Mouse (Mus musculus) urinary bladder, postnatal 36 days (tissue): ENCODE measurements at regions not wholly inside any gene's neighbourhood (a gene's known extent, or its start where the extent isn't known, plus 50 kb on each side); places are given as distances from the start of the nearest gene placed in this dataset.
A peak's percentile ranks its signal among the peaks of the same experiment; 100 is the strongest.
"Not testable (repeated sequence)": the region's sequence is repeated elsewhere in the genome, so short reads cannot be mapped to it uniquely, and the experiment has no call there.

Source experiments
- DNase-seq, 2 experiments: peaks; one replicate each; pipeline ENCODE4 v3.0.0; 2022; ENCODE audit warnings: low spot score in 2 of 2, mixed read lengths in 1 of 2

- DNase-seq: no peak
Observed at GRCm38 (mm10) chr1:95397188-95397587, 83.8 kb downstream of the Fam174a start.

GRCm38 (mm10) chr1:95399764-95400163, 86.3 kb downstream of the Fam174a start:
- peak in 1 of 2 experiments; percentile 20 for DNase-seq

- DNase-seq: no peak
Observed at GRCm38 (mm10) chr1:95422253-95422652, 108.8 kb downstream of the Fam174a start.

GRCm38 (mm10) chr1:95425420-95425819, 112.0 kb downstream of the Fam174a start:
- DNase-seq: no peak

- DNase-seq: no peak
Observed at GRCm38 (mm10) chr1:95437155-95437554, 123.7 kb downstream of the Fam174a start.

GRCm38 (mm10) chr1:95445541-95445940, 132.1 kb downstream of the Fam174a start:
- no peak for DNase-seq

GRCm38 (mm10) chr1:95448962-95449558, 135.6 kb downstream of the Fam174a start:
- no peak for DNase-seq

GRCm38 (mm10) chr1:95450920-95451332, 137.5 kb downstream of the Fam174a start:
- DNase-seq: no peak

GRCm38 (mm10) chr1:95451755-95452154, 138.3 kb downstream of the Fam174a start:
- peak; percentile 8 to 43 for DNase-seq

- no peak for DNase-seq
Observed at GRCm38 (mm10) chr1:95454246-95454645, 140.8 kb downstream of the Fam174a start.

- no peak for DNase-seq
Observed at GRCm38 (mm10) chr1:95459355-95459754, 145.9 kb downstream of the Fam174a start.

- DNase-seq: no peak
Observed at GRCm38 (mm10) chr1:95468095-95468494, 154.7 kb downstream of the Fam174a start.

- no peak for DNase-seq
Observed at GRCm38 (mm10) chr1:95468772-95469171, 155.3 kb downstream of the Fam174a start.

GRCm38 (mm10) chr1:95470491-95470890, 157.1 kb downstream of the Fam174a start:
- no peak for DNase-seq

GRCm38 (mm10) chr1:95493004-95493403, 174.4 kb downstream of the St8sia4 start:
- DNase-seq: no peak

- not testable (repeated sequence) for DNase-seq
Observed at GRCm38 (mm10) chr1:95500671-95501070, 166.7 kb downstream of the St8sia4 start.

- no peak for DNase-seq
Observed at GRCm38 (mm10) chr1:95508718-95509117, 158.7 kb downstream of the St8sia4 start.

- DNase-seq: no peak
Observed at GRCm38 (mm10) chr1:95528726-95529125, 138.6 kb downstream of the St8sia4 start.

- DNase-seq: no peak
Observed at GRCm38 (mm10) chr1:95531017-95531416, 136.4 kb downstream of the St8sia4 start.
